Mouse (Mus musculus) large intestine, adult 2 months (tissue): ENCODE data around the gene Slx4ip. TPM values are rescaled to one million over a fixed set of nuclear protein-coding genes. Genes with fewer than 3 reads are reported as not detected.

Experiments used
- DNase-seq: peaks from one replicate; pipeline ENCODE4 v3.0.0-alpha.2; 2012; ENCODE audit warnings: low read depth, low spot score
- WGBS: fragments of 180-500 bp; shearing (Covaris S2); methylation state at CpG from one replicate; pipeline ENCODE4 v1.1.7; 2018; 5-methylcytosine and 5-hydroxymethylcytosine counted together
- polyA plus RNA-seq: library from polyadenylated mRNA; depleted of rRNA; stranded (reverse); fragments of >200 nt; gene quantifications from 2 replicates; pipeline ENCODE4 v1.2.3, GENCODE M21; 2012; rRNA removed

Slx4ip gene
- polyA plus RNA-seq, result 0.98 and 1.1 TPM in 2 replicates

GRCm38 (mm10) chr2:136891068-136891950 lies at the start of gene Slx4ip, which contains the start of the genes AL731706.1 and Mkks:
TSS of gene Slx4ip (plus strand) at chr2:136891218.
TSS of gene AL731706.1 (minus strand) at chr2:136891389.
TSS of gene Mkks (minus strand) at chr2:136891389.
- DNase-seq, result peak; percentile 100
- under 1% methylated on average over 49 of the region's 49 CpGs for WGBS

- 65% methylated on average over 3 of the region's 3 CpGs for WGBS
- no peak for DNase-seq
Measured at GRCm38 (mm10) chr2:136850366-136850765, 40.7 kb upstream of the Slx4ip start.

GRCm38 (mm10) chr2:136854543-136855388 lies 36.3 kb upstream of the Slx4ip start:
- DNase-seq, result no peak
- WGBS, result 71% methylated on average over 5 of the region's 5 CpGs

- no peak for DNase-seq
- WGBS, result 95% methylated on average over 2 of the region's 2 CpGs
Measured at GRCm38 (mm10) chr2:136885579-136885978, 5.4 kb upstream of the Slx4ip start, which contains the start of gene AL731706.2. TSS of gene AL731706.2 (minus strand) at chr2:136885679.

GRCm38 (mm10) chr2:136886846-136887245 lies 4.2 kb upstream of the Slx4ip start:
- DNase-seq, result no peak
- 43% methylated on average over 4 of the region's 4 CpGs for WGBS

- 5% methylated on average over 15 of the region's 15 CpGs for WGBS
Measured at GRCm38 (mm10) chr2:136890716-136891067, 326 bp upstream of the Slx4ip start.

GRCm38 (mm10) chr2:136891951-136892371 lies 943 bp downstream of the Slx4ip start:
- under 1% methylated on average over 23 of the region's 23 CpGs for WGBS

More at GRCm38 (mm10) chr2:136890716-136891067, 326 bp upstream of the Slx4ip start:
- DNase-seq, result peak; percentile 53

GRCm38 (mm10) chr2:136894494-136894893 lies 3.5 kb downstream of the Slx4ip start:
- WGBS, result 96% methylated on average over 2 of the region's 2 CpGs
- DNase-seq, result no peak

More at GRCm38 (mm10) chr2:136891951-136892371, 943 bp downstream of the Slx4ip start:
- peak; percentile 96 for DNase-seq

- 41% methylated on average over 2 of the region's 2 CpGs for WGBS
- DNase-seq, result no peak
Measured at GRCm38 (mm10) chr2:136896131-136896530, 5.1 kb downstream of the Slx4ip start.

GRCm38 (mm10) chr2:136908596-136908995 lies 17.6 kb downstream of the Slx4ip start:
- no peak for DNase-seq
- WGBS, result 93% methylated on average over 3 of the region's 3 CpGs

- 84% methylated on average over 2 of the region's 2 CpGs for WGBS
- no peak for DNase-seq
Measured at GRCm38 (mm10) chr2:136909298-136909697, 18.3 kb downstream of the Slx4ip start.

GRCm38 (mm10) chr2:136911958-136912411 lies 21.0 kb downstream of the Slx4ip start:
- DNase-seq, result no peak
- 62% methylated on average over 4 of the region's 4 CpGs for WGBS

- DNase-seq, result no peak
- WGBS, result 82% methylated on average over 3 of the region's 3 CpGs
Measured at GRCm38 (mm10) chr2:136913021-136913420, 22.0 kb downstream of the Slx4ip start.

GRCm38 (mm10) chr2:136914334-136914902 lies 23.4 kb downstream of the Slx4ip start:
- WGBS, result 32% methylated on average over 3 of the region's 3 CpGs
- DNase-seq, result no peak

GRCm38 (mm10) chr2:136919433-136919832 lies 28.4 kb downstream of the Slx4ip start:
- WGBS, result 91% methylated on average over 1 of the region's 1 CpGs
- no peak for DNase-seq

- DNase-seq, result peak; percentile 38
- WGBS, result 28% methylated on average over 3 of the region's 3 CpGs
Measured at GRCm38 (mm10) chr2:136920257-136920993, 29.4 kb downstream of the Slx4ip start.

- 39% methylated on average over 4 of the region's 4 CpGs for WGBS
- DNase-seq, result no peak
Measured at GRCm38 (mm10) chr2:136921003-136921408, 30.0 kb downstream of the Slx4ip start.

GRCm38 (mm10) chr2:136936391-136937288 lies 45.6 kb downstream of the Slx4ip start:
- 79% methylated on average over 4 of the region's 4 CpGs for WGBS
- no peak for DNase-seq
